Mouse (Mus musculus): ENCODE data around the gene Slc7a8. TPM values are rescaled to one million over a fixed set of nuclear protein-coding genes. Genes with fewer than 3 reads are reported as not detected.

Gene Slc7a8
- total RNA-seq, 2 experiments from 2014 or later: 2.4 to 3.6 TPM

GRCm38 (mm10) chr14:54742375-54742774 lies 39.4 kb downstream of the Slc7a8 start:
- DNase-seq: no peak
- intact Hi-C loops (cut with DNase I): no loop called here

- intact Hi-C loops (cut with DNase I): no loop called here
- DNase-seq: no peak
These were observed 40.0 kb downstream of the Slc7a8 start for GRCm38 (mm10) chr14:54741721-54742120.

GRCm38 (mm10) chr14:54737634-54738033 lies 44.1 kb downstream of the Slc7a8 start:
- intact Hi-C loops (cut with DNase I): no loop called here

GRCm38 (mm10) chr14:54736555-54737552 lies 44.9 kb downstream of the Slc7a8 start:
- intact Hi-C loops (cut with DNase I): no loop called here
- no peak for DNase-seq

More at GRCm38 (mm10) chr14:54737634-54738033, 44.1 kb downstream of the Slc7a8 start:
- no peak for DNase-seq

GRCm38 (mm10) chr14:54735221-54735620 lies 46.5 kb downstream of the Slc7a8 start:
- intact Hi-C loops (cut with DNase I): no loop called here
- no peak for DNase-seq

- no peak for DNase-seq
- intact Hi-C loops (cut with DNase I): loop anchor here (5.0 kb wide), 1 partner anchor 48 kb away; the partner anchor contains the start of gene Slc7a8
These were observed 47.7 kb downstream of the Slc7a8 start for GRCm38 (mm10) chr14:54734004-54734403.

- DNase-seq: no peak
- intact Hi-C loops (cut with DNase I): loop anchor here (5.0 kb wide), 1 partner anchor 50 kb away; the partner anchor contains the start of gene Slc7a8
These were observed 49.5 kb downstream of the Slc7a8 start for GRCm38 (mm10) chr14:54732206-54732605.

GRCm38 (mm10) chr14:54730305-54730704 lies 51.4 kb downstream of the Slc7a8 start:
- intact Hi-C loops (cut with DNase I): loop anchor here (5.0 kb wide), 1 partner anchor 52 kb away; the partner anchor contains the start of gene Slc7a8
- DNase-seq: no peak

- intact Hi-C loops (cut with DNase I): no loop called here
- no peak for DNase-seq
These were observed 52.7 kb downstream of the Slc7a8 start for GRCm38 (mm10) chr14:54728823-54729653.

- no peak for DNase-seq
- intact Hi-C loops (cut with DNase I): no loop called here
These were observed 54.2 kb downstream of the Slc7a8 start for GRCm38 (mm10) chr14:54727565-54727964.

- intact Hi-C loops (cut with DNase I): no loop called here
- no peak for DNase-seq
These were observed 57.7 kb downstream of the Slc7a8 start for GRCm38 (mm10) chr14:54724049-54724448.

GRCm38 (mm10) chr14:54721711-54722110 lies 60.0 kb downstream of the Slc7a8 start:
- no peak for DNase-seq
- intact Hi-C loops (cut with DNase I): no loop called here

GRCm38 (mm10) chr14:54720654-54721350 lies 60.9 kb downstream of the Slc7a8 start:
- DNase-seq: peak in 1 of 2 experiments; percentile 21
- intact Hi-C loops (cut with DNase I): no loop called here

GRCm38 (mm10) chr14:54720041-54720440 lies 61.7 kb downstream of the Slc7a8 start:
- no peak for DNase-seq
- intact Hi-C loops (cut with DNase I): no loop called here

GRCm38 (mm10) chr14:54715402-54715801 lies 66.3 kb downstream of the Slc7a8 start:
- DNase-seq: no peak
- intact Hi-C loops (cut with DNase I): loop anchor here (2.0 kb wide), 1 partner anchor 103 kb away; no protein-coding TSS in a partner anchor

GRCm38 (mm10) chr14:54714617-54715081 lies 67.1 kb downstream of the Slc7a8 start:
- DNase-seq: no peak
- intact Hi-C loops (cut with DNase I): loop anchor here (1.0 to 2.0 kb wide), 3 partner anchors 72 to 146 kb away; no protein-coding TSS in a partner anchor

- intact Hi-C loops (cut with DNase I): loop anchor here (1.0 to 2.0 kb wide), 3 partner anchors 72 to 146 kb away; no protein-coding TSS in a partner anchor
- DNase-seq: peak; percentile 80 to 81
These were observed 67.6 kb downstream of the Slc7a8 start for GRCm38 (mm10) chr14:54714121-54714520.

- peak in 1 of 2 experiments; percentile 32 for DNase-seq
- intact Hi-C loops (cut with DNase I): no loop called here
These were observed 68.9 kb downstream of the Slc7a8 start for GRCm38 (mm10) chr14:54712861-54713260.

- DNase-seq: no peak
- intact Hi-C loops (cut with DNase I): no loop called here
These were observed 69.7 kb downstream of the Slc7a8 start, which contains the start of gene Cebpe for GRCm38 (mm10) chr14:54712074-54712473. Cebpe (minus strand) TSS chr14:54712174.

- intact Hi-C loops (cut with DNase I): no loop called here
- no peak for DNase-seq
These were observed 72.7 kb downstream of the Slc7a8 start for GRCm38 (mm10) chr14:54709054-54709453.

All from heart, postnatal 10 days (tissue).